Mouse (Mus musculus): ENCODE data around the gene Dnm3. TPM values are rescaled to one million over a fixed set of nuclear protein-coding genes. Genes with fewer than 3 reads are reported as not detected.

Gene Dnm3
- polyA plus RNA-seq, 1 experiment from 2014 or later: 67.6 TPM

GRCm38 (mm10) chr1:162035800-162036460, 441.9 kb downstream of the Dnm3 start:
- no peak overlapping the region for H3K4me2 ChIP-seq
- H3K27ac ChIP-seq: no peak overlapping the region
- H3K4me1 ChIP-seq: peaks cover 6% of the 10 kb centered on the region
- ATAC-seq (replicated peaks): no peak
- no peak overlapping the region for H3K4me3 ChIP-seq
- H3K9ac ChIP-seq: no peak overlapping the region
- 91% methylated on average over 6 of the region's 6 CpGs for WGBS
- H3K9me3 ChIP-seq: no peaks in the 10 kb centered on the region
- no peaks in the 10 kb centered on the region for H3K27me3 ChIP-seq (replicated peaks)
- no peaks in the 10 kb centered on the region for H3K36me3 ChIP-seq (replicated peaks)

GRCm38 (mm10) chr1:162023681-162024270, 454.1 kb downstream of the Dnm3 start:
- no peak for ATAC-seq (replicated peaks)
- H3K27me3 ChIP-seq (replicated peaks): no peaks in the 10 kb centered on the region
- H3K9ac ChIP-seq: no peak overlapping the region
- no peak overlapping the region for H3K4me2 ChIP-seq
- no peaks in the 10 kb centered on the region for H3K9me3 ChIP-seq
- 0 out of 2 replicates have a peak, but pooled peaks cover 2% of the 10 kb centered on the region for H3K4me1 ChIP-seq
- no peak overlapping the region for H3K27ac ChIP-seq
- no peaks in the 10 kb centered on the region for H3K36me3 ChIP-seq (replicated peaks)
- WGBS: 50% methylated on average over 8 of the region's 8 CpGs
- no peak overlapping the region for H3K4me3 ChIP-seq

GRCm38 (mm10) chr1:162020766-162021165, 457.1 kb downstream of the Dnm3 start:
- Histone ChIP-seq H3K36me3 (replicated peaks) (no peaks in the 10 kb centered on the region), H3K9ac (no peak overlapping the region), H3K4me3 (no peak overlapping the region), H3K27me3 (replicated peaks) (no peaks in the 10 kb centered on the region), H3K4me1 (0 out of 2 replicates have a peak, but pooled peaks cover 2% of the 10 kb centered on the region), H3K4me2 (no peak overlapping the region), H3K27ac (no peak overlapping the region), H3K9me3 (no peaks in the 10 kb centered on the region)
- 53% methylated on average over 4 of the region's 4 CpGs for WGBS
- peak; percentile 71; the same call in 1 of the 2 replicates for ATAC-seq (replicated peaks)

GRCm38 (mm10) chr1:162020303-162020731, 457.5 kb downstream of the Dnm3 start:
- H3K27ac ChIP-seq: no peak overlapping the region; the same call in 1 of the 2 replicates
- no peak overlapping the region for H3K4me3 ChIP-seq
- H3K9ac ChIP-seq: no peak overlapping the region
- H3K9me3 ChIP-seq: no peaks in the 10 kb centered on the region
- no peak overlapping the region for H3K4me2 ChIP-seq
- 0 out of 2 replicates have a peak, but pooled peaks cover 2% of the 10 kb centered on the region for H3K4me1 ChIP-seq
- H3K36me3 ChIP-seq (replicated peaks): no peaks in the 10 kb centered on the region
- 0 out of 2 replicates have a peak, but pooled peaks have one; percentile 22 for ATAC-seq (replicated peaks)
- 60% methylated on average over 7 of the region's 7 CpGs for WGBS
- H3K27me3 ChIP-seq (replicated peaks): no peaks in the 10 kb centered on the region

DNA sequence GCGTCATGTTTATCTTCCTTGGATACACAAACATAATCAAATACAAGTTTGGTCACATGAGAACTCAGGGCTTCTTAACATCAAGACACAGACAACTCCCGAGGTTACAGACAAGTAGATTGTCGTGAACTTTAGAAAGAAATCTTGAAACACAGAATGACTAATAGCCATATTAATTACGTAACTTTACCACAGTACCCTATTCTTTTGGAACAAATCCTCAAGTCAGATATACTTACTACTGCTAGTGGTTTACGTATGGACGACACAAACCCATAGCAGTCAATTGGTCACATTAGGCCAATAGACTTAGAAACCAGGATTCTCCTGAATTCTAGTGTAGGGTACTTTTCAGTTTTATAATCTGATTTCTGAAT, 459.2 kb downstream of the Dnm3 start:
- H3K9ac ChIP-seq: no peak overlapping the region
- 0 out of 2 replicates have a peak, but pooled peaks cover under 1% of the 10 kb centered on the region for H3K4me1 ChIP-seq
- H3K4me3 ChIP-seq: no peak overlapping the region
- H3K9me3 ChIP-seq: no peaks in the 10 kb centered on the region
- 87% methylated on average over 6 of the region's 6 CpGs for WGBS
- no peak overlapping the region for H3K4me2 ChIP-seq
- H3K36me3 ChIP-seq (replicated peaks): no peaks in the 10 kb centered on the region
- H3K27ac ChIP-seq: no peak overlapping the region
- no peaks in the 10 kb centered on the region for H3K27me3 ChIP-seq (replicated peaks)
- no peak for ATAC-seq (replicated peaks)

DNA sequence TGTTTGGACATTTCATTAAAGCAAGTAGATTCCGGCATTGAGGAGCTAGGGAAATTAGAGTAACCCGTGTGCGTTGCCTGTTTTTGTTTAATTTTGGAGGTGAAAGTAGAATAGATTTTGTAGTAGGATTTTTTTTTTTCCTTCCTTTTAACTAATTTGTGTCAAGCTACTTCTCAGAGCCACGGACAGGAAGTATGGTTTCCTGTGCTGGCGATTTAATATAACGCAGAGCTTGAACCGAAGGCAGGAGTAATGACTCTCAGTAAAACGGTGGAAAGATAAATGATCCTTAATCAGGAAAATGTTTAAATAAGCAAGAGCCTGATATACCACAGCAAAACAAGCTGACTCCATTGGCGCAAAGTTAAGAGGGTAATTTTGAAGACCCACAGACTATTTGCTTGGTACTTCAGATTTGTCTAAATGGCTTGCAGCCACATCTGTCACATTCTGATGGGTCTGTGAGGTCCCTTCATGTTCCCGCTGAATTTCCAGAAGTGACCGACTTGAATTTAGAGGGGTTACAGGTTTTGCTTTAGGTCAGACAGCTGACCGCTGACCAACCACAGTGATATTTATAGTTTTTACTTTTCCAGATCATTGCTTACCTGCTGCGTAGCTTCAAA, 459.7 kb downstream of the Dnm3 start:
- no peaks in the 10 kb centered on the region for H3K9me3 ChIP-seq
- H3K4me3 ChIP-seq: no peak overlapping the region
- H3K27me3 ChIP-seq (replicated peaks): no peaks in the 10 kb centered on the region
- no peak for ATAC-seq (replicated peaks)
- no peak overlapping the region for H3K4me2 ChIP-seq
- H3K9ac ChIP-seq: no peak overlapping the region
- no peak overlapping the region for H3K27ac ChIP-seq
- WGBS: 87% methylated on average over 13 of the region's 13 CpGs
- no peaks in the 10 kb centered on the region for H3K36me3 ChIP-seq (replicated peaks)
- H3K4me1 ChIP-seq: no peaks in the 10 kb centered on the region

DNA sequence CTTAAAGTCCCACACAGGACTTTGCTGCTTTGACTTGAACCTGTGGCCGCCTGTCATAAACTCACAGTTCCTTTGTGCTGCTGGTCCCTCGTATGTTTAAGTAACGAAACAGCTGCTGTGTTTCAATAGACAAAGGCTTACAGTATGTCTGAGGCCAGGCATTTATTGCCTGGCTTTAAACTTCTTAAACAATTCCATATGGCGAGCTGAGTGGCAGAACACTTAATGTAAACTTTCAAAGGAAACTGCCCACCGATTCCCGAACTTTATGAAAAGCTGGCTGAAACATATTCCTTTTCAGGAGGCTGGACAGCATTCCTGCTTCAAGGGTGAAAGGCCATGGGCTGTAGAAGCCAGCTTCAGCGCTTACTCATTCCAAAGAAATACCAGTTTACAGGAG, 460.9 kb downstream of the Dnm3 start:
- 67% methylated on average over 7 of the region's 7 CpGs for WGBS
- Histone ChIP-seq H3K36me3 (replicated peaks) (no peaks in the 10 kb centered on the region), H3K4me3 (no peak overlapping the region), H3K4me2 (no peak overlapping the region), H3K27me3 (replicated peaks) (no peaks in the 10 kb centered on the region), H3K27ac (no peak overlapping the region), H3K9me3 (no peaks in the 10 kb centered on the region), H3K9ac (no peak overlapping the region), H3K4me1 (no peaks in the 10 kb centered on the region)
- no peak for ATAC-seq (replicated peaks)

DNA sequence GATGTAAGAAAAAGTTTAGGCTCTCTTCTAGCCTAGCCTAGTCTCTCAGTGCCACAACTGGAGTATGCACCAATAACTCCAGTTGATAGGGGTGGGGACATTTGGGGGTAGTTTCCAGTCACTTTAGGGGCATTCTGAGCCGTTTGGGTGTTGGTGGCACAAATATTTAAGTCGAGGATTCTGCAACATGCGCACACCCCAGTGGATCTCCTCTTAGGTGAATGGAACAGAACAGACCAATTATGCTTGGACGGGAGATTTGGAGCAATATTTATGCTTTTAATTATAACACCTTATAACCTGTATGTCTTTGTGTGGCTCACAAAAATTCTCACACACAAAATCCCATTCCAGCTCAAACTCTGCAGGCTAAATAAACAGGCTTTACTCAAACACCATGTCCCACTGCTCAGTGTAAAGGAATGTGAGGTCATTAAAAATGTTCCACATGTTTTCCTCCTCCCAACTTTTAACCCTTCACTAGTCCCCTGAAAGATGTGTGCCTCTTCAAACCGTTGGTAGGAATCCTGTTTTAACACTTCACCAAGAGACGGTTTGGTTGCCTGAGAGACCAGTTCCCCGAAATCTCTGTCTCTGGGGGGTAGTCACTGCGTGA, 462.5 kb downstream of the Dnm3 start:
- no peak for ATAC-seq (replicated peaks)
- Histone ChIP-seq H3K9me3 (no peaks in the 10 kb centered on the region), H3K27ac (no peak overlapping the region), H3K9ac (no peak overlapping the region), H3K4me1 (no peaks in the 10 kb centered on the region), H3K27me3 (replicated peaks) (no peaks in the 10 kb centered on the region), H3K4me2 (no peak overlapping the region), H3K4me3 (no peak overlapping the region), H3K36me3 (replicated peaks) (peaks cover 3% of the 10 kb centered on the region)
- WGBS: 71% methylated on average over 8 of the region's 8 CpGs

GRCm38 (mm10) chr1:162013561-162013960, 464.3 kb downstream of the Dnm3 start:
- H3K27ac ChIP-seq: no peak overlapping the region
- no peak overlapping the region for H3K4me3 ChIP-seq

GRCm38 (mm10) chr1:162011523-162012245, 466.1 kb downstream of the Dnm3 start:
- Histone ChIP-seq H3K4me2 (no peak overlapping the region), H3K4me3 (no peak overlapping the region), H3K9me3 (no peaks in the 10 kb centered on the region), H3K9ac (no peak overlapping the region), H3K27ac (no peak overlapping the region), H3K4me1 (peaks cover 7% of the 10 kb centered on the region; the same call in 1 of the 2 replicates), H3K27me3 (replicated peaks) (no peaks in the 10 kb centered on the region), H3K36me3 (replicated peaks) (peaks cover 3% of the 10 kb centered on the region)
- ATAC-seq (replicated peaks): no peak
- 80% methylated on average over 16 of the region's 16 CpGs for WGBS

More at GRCm38 (mm10) chr1:162013561-162013960, 464.3 kb downstream of the Dnm3 start:
- peaks cover 3% of the 10 kb centered on the region for H3K36me3 ChIP-seq (replicated peaks)
- H3K4me2 ChIP-seq: no peak overlapping the region
- H3K9me3 ChIP-seq: no peaks in the 10 kb centered on the region
- 88% methylated on average over 4 of the region's 4 CpGs for WGBS
- peaks cover 4% of the 10 kb centered on the region; the same call in 1 of the 2 replicates for H3K4me1 ChIP-seq
- no peak overlapping the region for H3K9ac ChIP-seq
- ATAC-seq (replicated peaks): no peak
- no peaks in the 10 kb centered on the region for H3K27me3 ChIP-seq (replicated peaks)

- H3K27ac ChIP-seq: no peak overlapping the region
- H3K9ac ChIP-seq: no peak overlapping the region
- H3K4me2 ChIP-seq: no peak overlapping the region
- no peaks in the 10 kb centered on the region for H3K9me3 ChIP-seq
- peaks cover 16% of the 10 kb centered on the region for H3K4me1 ChIP-seq
- H3K36me3 ChIP-seq (replicated peaks): peaks cover 3% of the 10 kb centered on the region
- WGBS: 60% methylated on average over 8 of the region's 8 CpGs
- no peak overlapping the region for H3K4me3 ChIP-seq
- 0 out of 2 replicates have a peak, but pooled peaks have one; percentile 21 for ATAC-seq (replicated peaks)
- no peaks in the 10 kb centered on the region for H3K27me3 ChIP-seq (replicated peaks)
Measured at GRCm38 (mm10) chr1:162009086-162009485, 468.7 kb downstream of the Dnm3 start.
